Mouse (Mus musculus): ENCODE data around the gene Evx2.

Gene Evx2

DNA sequence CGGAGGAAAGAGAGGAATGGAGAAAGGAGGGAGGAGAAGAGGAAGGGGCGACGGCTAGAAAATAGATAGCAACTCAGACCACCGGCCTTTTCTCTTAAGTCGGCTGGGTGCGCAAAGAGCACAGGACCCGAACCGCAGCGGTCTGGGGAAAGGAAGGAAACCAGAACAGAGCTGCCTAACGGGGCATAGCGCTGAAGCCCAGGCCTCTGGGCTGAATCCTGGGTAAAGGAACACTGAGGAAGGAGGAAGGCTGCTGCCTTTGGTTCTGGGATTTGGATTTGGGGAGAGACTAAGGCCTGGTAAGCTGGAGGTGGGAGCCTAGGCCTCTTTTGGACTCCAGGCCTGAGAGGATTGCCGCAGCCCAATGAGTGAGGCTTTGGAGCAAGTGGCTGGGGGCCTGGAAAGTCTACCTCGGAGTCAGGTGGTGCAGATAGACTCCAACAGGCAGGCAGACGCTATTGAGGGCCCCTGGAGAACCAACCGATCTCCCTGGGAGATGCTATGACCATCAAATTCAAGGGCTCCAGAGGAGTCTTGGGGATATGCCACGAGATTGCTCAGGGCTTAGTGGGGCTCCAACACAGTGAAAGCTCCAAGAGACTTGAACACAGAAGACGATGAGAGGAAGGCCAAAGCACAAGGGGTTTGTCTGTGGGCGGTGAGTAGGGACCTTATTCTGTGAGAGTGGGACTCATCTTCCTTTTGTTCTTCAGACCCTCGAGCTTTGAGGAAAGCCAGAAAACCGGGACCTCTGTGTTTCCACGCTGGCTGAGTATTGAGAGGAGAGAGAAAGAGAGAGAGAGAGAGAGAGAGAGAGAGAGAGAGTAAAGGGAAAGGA is 21.4 kb upstream of the Evx2 start:
- no peak for DNase-seq

- DNase-seq, result no peak
Measured at GRCm38 (mm10) chr2:74679980-74680379, 20.6 kb upstream of the Evx2 start.

- DNase-seq, result no peak
Measured at GRCm38 (mm10) chr2:74679596-74679971, 20.2 kb upstream of the Evx2 start.

DNA sequence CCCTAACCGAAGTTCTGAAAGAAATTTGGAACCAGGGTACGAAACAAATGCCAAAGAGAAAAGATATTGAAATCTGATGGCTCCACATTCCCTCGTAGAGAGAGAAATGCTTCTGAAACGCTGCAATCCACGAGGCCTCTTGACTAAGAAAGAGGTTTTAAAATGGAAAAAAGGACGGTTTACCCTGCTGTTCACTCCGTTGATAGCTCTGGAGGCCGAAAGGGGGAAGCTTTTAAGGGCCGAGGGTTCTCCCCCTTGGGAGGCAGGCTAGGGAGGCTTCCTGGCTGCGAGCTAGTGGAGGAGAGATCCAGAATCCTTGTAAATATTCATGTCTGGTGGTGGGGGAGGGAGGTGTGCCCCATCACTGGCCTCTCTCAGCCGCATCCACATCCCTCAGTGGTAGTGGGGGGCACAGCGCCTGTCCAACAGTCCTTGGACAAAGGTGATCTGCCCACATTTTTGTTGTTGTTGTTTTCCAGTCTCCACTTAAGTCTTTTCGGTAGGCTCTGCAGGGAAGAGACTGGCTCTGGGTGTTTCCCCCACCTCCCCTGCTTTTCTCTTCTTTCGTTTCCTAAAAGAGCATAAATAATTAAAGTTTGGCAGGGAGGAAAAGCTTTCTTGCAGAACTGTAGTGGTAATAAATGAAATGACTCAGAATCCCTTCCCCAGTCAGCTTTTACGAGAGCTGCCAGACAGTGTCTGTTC is 19.7 kb upstream of the Evx2 start, which contains the start of gene Hoxd11:
Hoxd11 (plus strand) TSS at position 667 of the 705 bp plus-strand sequence.
- DNase-seq, result no peak

- DNase-seq, result no peak
Measured at GRCm38 (mm10) chr2:74677106-74677505, 17.7 kb upstream of the Evx2 start.

GRCm38 (mm10) chr2:74676376-74677052 is 17.2 kb upstream of the Evx2 start:
- no peak for DNase-seq

GRCm38 (mm10) chr2:74675666-74676282 is 16.4 kb upstream of the Evx2 start:
- DNase-seq, result no peak

DNA sequence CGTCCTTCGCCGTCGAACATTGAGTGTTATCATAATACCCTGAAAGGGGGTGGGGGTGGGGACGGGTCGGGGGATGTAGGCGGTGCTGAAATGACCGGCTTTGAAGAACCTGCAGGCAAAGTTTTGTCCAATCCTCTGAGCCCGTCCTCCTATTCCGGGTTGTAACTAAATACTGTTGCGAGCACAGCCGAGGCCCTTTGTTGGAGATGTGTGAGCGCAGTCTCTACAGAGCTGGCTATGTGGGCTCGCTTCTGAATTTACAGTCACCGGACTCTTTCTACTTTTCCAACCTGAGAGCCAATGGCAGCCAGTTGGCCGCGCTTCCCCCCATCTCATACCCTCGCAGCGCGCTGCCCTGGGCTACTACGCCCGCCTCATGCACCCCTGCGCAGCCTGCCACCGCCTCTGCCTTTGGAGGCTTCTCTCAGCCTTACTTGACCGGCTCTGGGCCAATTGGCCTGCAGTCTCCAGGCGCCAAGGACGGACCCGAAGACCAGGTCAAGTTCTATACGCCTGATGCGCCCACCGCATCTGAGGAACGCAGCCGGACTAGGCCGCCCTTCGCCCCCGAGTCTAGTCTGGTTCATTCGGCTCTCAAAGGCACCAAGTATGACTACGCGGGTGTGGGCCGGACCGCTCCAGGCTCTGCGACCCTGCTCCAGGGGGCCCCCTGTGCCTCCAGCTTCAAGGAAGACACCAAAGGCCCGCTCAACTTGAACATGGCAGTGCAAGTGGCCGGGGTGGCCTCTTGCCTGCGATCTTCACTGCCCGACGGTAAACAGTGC is 15.7 kb upstream of the Evx2 start, which contains the start of gene Hoxd12:
Hoxd12 (plus strand) TSS at position 133 of the 785 bp plus-strand sequence.
- no peak for DNase-seq

- DNase-seq, result no peak
Measured at GRCm38 (mm10) chr2:74673835-74674425, 14.6 kb upstream of the Evx2 start.

DNA sequence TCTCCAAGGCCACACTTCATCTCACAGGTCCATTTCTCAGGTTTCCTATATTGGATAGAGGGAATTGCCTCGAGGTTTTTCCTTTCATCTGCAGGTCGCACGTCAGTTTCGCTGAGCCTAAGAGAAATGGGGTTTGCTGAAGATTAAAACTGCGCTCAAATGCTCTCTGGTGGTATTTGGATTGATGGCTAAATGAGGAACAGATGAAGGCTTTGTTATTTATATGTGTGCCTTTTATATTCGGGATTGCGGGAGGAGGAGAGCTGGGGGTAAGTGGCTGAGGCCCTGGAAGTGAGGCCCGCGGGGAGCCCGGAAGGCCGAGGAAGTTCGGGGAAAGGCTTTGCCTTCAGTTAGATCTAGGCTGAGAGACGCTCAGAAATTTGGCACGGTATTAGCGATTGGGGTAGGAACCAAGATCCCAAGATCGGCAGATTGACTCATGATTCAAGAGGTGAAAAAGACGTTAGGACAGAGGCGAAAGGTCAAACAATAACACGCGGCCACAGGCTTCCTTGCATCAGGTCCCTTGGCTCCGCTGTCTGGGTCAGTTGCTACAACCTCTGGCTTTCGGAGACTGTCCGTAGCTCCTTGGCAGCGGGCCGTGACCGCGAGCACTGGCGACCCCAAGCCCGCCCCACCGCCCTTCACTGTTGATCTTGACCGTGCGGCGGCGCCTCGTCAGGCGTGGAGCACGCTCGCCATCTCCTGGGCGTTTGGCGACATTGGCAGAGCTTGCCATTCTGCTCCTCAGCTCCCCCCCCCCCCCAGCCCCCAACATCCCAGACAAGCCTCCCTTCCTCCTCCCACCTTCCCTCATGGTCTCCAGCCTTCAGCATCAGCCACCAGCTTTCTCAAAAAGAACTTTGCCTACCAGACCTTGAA is 13.4 kb upstream of the Evx2 start:
- DNase-seq, result no peak

DNA sequence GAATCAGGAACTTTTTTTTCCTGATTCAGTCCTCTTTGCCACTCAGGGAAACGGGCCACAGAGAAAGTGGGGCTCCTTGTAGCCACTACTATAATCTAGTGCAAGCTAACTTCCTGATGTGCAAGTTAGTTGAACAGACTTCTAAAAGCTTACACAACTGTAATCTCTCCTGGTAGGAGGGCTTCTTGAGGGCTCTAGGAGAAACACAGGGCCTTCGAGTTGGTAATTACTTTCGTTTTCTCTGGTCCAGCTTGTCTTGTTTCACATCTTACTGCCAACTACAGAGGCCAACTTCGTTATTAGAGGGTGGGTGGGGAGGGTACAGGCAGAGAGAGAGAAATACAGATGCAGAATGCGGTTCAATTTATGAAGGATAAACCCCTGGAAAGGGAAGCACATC is 12.5 kb upstream of the Evx2 start:
- no peak for DNase-seq

DNA sequence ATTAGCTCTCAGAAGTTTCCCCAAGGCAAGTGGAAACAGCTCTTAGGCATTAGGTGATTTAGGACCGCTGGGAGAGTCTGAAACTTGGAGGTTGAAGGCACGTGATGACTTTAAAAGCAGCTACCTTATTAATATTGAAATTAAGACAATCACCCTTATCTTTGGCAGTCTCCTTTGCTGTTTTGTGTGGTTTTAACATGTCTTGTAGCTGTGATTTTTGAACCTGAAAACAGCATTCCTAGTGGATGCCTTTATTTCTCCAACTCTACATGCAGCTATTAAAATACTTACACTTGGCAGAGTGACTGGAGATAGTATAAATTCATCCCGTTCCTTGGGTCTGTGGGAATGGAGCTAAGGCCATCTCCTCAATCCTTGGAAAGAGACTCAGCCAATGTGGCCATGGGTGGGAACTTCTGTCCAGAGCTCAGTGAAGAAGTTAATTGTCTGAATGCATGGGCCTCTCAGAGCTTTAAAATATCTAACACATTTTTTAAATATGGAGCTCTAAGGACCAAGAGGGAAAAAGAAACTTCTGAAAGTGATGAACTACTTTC is 11.4 kb upstream of the Evx2 start:
- DNase-seq, result no peak

DNA sequence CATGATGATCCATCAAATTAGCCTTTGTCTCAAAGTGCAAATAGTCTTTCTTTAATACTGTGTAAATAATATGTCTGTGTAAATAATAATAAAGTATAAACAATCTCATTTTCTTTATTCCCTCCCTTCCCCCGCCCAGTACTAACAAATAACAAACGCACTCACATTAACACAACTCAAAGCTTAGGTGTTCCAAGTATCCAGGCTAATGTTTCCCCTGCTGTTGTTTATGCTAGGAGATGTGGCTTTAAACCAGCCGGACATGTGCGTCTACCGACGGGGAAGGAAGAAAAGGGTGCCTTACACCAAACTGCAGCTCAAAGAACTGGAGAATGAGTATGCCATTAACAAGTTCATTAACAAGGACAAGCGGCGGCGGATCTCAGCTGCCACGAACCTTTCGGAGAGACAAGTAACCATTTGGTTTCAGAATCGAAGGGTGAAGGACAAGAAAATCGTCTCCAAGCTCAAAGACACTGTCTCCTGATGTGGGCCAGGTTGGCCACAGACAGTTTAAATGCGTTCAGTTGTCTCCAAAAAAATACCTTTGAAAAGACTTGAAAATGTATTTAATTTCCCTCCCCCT is 10.4 kb upstream of the Evx2 start:
- DNase-seq, result no peak

GRCm38 (mm10) chr2:74669230-74669578 is 9.8 kb upstream of the Evx2 start:
- DNase-seq, result no peak

DNA sequence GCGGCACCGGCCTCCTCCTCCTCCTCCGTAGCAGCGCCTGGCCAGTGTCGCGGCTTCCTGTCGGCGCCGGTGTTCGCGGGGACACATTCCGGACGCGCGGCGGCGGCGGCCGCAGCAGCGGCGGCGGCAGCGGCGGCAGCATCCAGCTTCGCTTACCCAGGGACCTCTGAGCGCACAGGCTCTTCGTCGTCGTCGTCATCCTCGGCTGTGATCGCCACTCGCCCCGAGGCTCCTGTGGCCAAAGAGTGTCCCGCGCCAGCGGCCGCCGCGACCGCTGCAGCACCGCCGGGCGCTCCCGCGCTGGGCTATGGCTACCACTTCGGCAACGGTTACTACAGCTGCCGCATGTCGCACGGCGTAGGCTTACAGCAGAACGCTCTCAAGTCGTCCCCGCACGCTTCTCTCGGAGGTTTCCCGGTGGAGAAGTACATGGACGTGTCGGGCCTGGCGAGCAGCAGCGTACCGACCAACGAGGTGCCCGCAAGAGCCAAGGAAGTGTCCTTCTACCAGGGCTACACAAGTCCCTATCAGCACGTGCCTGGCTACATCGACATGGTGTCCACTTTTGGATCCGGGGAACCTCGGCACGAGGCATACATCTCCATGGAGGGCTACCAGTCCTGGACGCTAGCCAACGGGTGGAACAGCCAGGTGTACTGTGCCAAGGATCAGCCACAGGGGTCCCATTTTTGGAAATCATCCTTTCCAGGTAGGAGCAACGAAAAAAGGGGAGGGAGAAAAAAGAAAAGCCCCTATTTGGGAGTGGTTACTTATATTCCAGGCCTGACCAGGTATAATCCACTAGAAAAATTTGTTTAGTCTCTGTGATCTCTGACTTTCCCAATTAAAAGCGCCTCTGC is 9.2 kb upstream of the Evx2 start:
- no peak for DNase-seq

GRCm38 (mm10) chr2:74667842-74668357 is 8.5 kb upstream of the Evx2 start, which contains the start of gene Hoxd13:
Gene Hoxd13, plus strand, starts transcription at chr2:74668310.
- no peak for DNase-seq

DNA sequence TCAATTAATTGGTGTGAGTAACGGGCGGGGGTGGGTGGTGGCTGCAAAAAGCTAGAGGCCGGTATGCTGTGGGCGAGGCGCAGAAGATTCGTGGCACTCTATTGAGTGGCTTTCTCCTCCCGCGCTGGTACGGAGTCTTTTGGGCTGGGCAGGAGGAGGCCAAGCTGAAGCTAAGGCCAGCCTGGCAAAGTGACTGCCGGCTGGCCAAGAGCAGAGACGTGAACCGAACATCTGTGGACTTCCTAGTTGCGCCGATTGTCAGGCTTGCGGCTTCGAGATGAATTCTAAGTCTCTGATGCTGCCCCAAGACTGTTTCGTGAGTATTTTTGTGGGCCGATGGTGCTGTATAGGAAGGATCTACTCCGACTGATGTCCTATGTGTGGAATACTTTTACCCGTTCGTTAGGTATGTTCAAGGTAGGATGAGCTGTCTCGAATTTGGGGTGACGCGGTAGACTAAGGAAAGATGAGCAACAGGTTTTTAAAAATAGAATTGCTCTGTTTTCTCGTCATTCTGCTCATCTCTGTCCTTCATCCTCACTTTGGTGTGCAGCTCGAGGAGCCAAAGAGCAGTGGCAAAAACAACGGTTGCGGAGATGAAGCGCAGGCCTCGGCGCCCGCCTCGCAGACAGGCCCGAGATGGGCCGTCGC is 8.0 kb upstream of the Evx2 start:
- no peak for DNase-seq

DNA sequence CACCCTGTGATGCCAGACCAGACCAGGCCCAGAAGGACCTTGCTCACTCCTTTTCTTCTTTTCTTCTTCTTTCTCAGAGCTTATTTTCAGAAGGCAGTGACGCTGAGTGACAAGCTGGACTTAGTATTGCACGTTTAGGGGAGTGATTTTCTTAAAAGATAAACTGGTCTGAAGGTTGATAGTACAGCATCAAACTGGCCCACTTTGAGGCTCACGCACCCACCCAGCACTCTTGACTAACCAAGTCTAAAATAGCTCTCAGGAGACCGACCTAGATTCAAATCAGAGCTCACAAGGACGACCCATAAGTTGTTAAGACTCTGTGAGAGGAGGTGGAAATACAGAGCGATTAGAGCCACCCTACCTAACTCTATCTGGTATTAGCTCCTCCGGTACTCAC is 7.1 kb upstream of the Evx2 start:
- DNase-seq, result no peak
